Mouse (Mus musculus) kidney, embryonic 14.5 days (tissue): ENCODE results near the gene Pard3b. TPM values are rescaled to one million over a fixed set of nuclear protein-coding genes. Genes with fewer than 3 reads are reported as not detected.

Source experiments
- ATAC-seq: fragments of 200-750 bp; cut with Nextera tagmentation; 2 replicates; pipeline ENCODE4 v1.8.0; 2017; ENCODE audit warnings: moderate number of reproducible peaks, mild to moderate bottlenecking, moderate TSS enrichment, moderate library complexity; ENCODE audit not compliant: low FRiP score, low TSS enrichment
- H3K27ac ChIP-seq: fragments of 300-500 bp; sonication (generic); 2 replicates; pipeline ENCODE4 v1.5.1; 2014; ENCODE audit warnings: low read depth, mild to moderate bottlenecking, low read length, moderate library complexity, mixed read lengths
- H3K27me3 ChIP-seq: fragments of 300-500 bp; sonication (generic); 2 replicates; pipeline ENCODE4 v1.6.1; 2014; ENCODE audit warnings: mild to moderate bottlenecking, low read length; ENCODE audit not compliant: control insufficient read depth, insufficient read depth
- H3K36me3 ChIP-seq: fragments of 300-500 bp; sonication (generic); 2 replicates; pipeline ENCODE4 v1.6.1; 2014; ENCODE audit warnings: low read length, mixed read lengths; ENCODE audit not compliant: control insufficient read depth, insufficient read depth
- H3K4me1 ChIP-seq: fragments of 300-500 bp; sonication (generic); 2 replicates; pipeline ENCODE4 v1.6.1; 2014; ENCODE audit warnings: low read length, mixed read lengths; ENCODE audit not compliant: control insufficient read depth, insufficient read depth
- H3K4me2 ChIP-seq: fragments of 300-500 bp; sonication (generic); replicated peaks from 2 replicates; pipeline ENCODE4 v1.6.1; 2014; ENCODE audit warnings: low read depth, mild to moderate bottlenecking, low read length
- H3K4me3 ChIP-seq: fragments of 300-500 bp; sonication (generic); 2 replicates; pipeline ENCODE4 v1.5.1; 2014; ENCODE audit warnings: mild to moderate bottlenecking, low read length
- H3K9ac ChIP-seq: fragments of 300-500 bp; sonication (generic); 2 replicates; pipeline ENCODE4 v1.6.1; 2014; ENCODE audit warnings: low read depth, mild to moderate bottlenecking, low read length, moderate library complexity
- H3K9me3 ChIP-seq: fragments of 300-500 bp; sonication (generic); 2 replicates; pipeline ENCODE4 v1.6.1; 2016; ENCODE audit warnings: low read length; ENCODE audit not compliant: control insufficient read depth
- WGBS: fragments of 180-500 bp; shearing (Covaris S2); extraction: QIAGEN DNeasy Blood & Tissue Kit; methylation state at CpG from one replicate; pipeline ENCODE4 v1.1.7; 2014; 5-methylcytosine and 5-hydroxymethylcytosine counted together
- polyA plus RNA-seq: library from polyadenylated mRNA; unstranded; fragments of >200 nt; fragmentation: Nextera tagmentation; extraction: Ambion mirVana; gene quantifications from 2 replicates; pipeline ENCODE4 v1.2.1, GENCODE M21; 2014

Gene Pard3b
- polyA plus RNA-seq, 1 experiment from 2014 or later: 22.4 TPM

- no peaks in the 10 kb centered on the region for H3K27me3 ChIP-seq
- ATAC-seq: no peak
- H3K9ac ChIP-seq: no peak overlapping the region
- no peaks in the 10 kb centered on the region for H3K36me3 ChIP-seq
- H3K4me3 ChIP-seq: no peak overlapping the region
- H3K9me3 ChIP-seq: peaks cover 3% of the 10 kb centered on the region; the same call in 1 of the 2 replicates
- H3K4me2 ChIP-seq: no peak overlapping the region
- H3K27ac ChIP-seq: no peak overlapping the region
- 55% methylated on average over 4 of the region's 4 CpGs for WGBS
- H3K4me1 ChIP-seq: no peaks in the 10 kb centered on the region
Measured at GRCm38 (mm10) chr1:61729654-61730053, 91.0 kb downstream of the Pard3b start.

- Histone ChIP-seq H3K9ac (no peak overlapping the region), H3K27ac (no peak overlapping the region), H3K9me3 (no peaks in the 10 kb centered on the region), H3K4me2 (no peak overlapping the region), H3K36me3 (no peaks in the 10 kb centered on the region), H3K27me3 (no peaks in the 10 kb centered on the region), H3K4me3 (no peak overlapping the region), H3K4me1 (no peaks in the 10 kb centered on the region)
- ATAC-seq: no peak
- 71% methylated on average over 1 of the region's 1 CpGs for WGBS
Measured at GRCm38 (mm10) chr1:61736550-61736949, 97.9 kb downstream of the Pard3b start.

- ATAC-seq: no peak
- Histone ChIP-seq H3K27ac (no peak overlapping the region), H3K4me3 (no peak overlapping the region), H3K27me3 (no peaks in the 10 kb centered on the region), H3K9ac (no peak overlapping the region), H3K4me2 (no peak overlapping the region), H3K9me3 (no peaks in the 10 kb centered on the region), H3K36me3 (no peaks in the 10 kb centered on the region), H3K4me1 (no peaks in the 10 kb centered on the region)
Measured at GRCm38 (mm10) chr1:61742831-61743230, 104.2 kb downstream of the Pard3b start.

- Histone ChIP-seq H3K4me2 (no peak overlapping the region), H3K9me3 (no peaks in the 10 kb centered on the region), H3K27ac (no peak overlapping the region), H3K4me1 (no peaks in the 10 kb centered on the region), H3K27me3 (no peaks in the 10 kb centered on the region), H3K36me3 (no peaks in the 10 kb centered on the region), H3K9ac (no peak overlapping the region), H3K4me3 (no peak overlapping the region)
- ATAC-seq: no peak
Measured at GRCm38 (mm10) chr1:61747481-61747880, 108.9 kb downstream of the Pard3b start.

- Histone ChIP-seq H3K4me3 (no peak overlapping the region), H3K27me3 (no peaks in the 10 kb centered on the region), H3K9me3 (no peaks in the 10 kb centered on the region), H3K4me2 (no peak overlapping the region), H3K4me1 (no peaks in the 10 kb centered on the region), H3K36me3 (no peaks in the 10 kb centered on the region), H3K9ac (no peak overlapping the region), H3K27ac (no peak overlapping the region)
- no peak for ATAC-seq
- WGBS: 98% methylated on average over 1 of the region's 1 CpGs
Measured at GRCm38 (mm10) chr1:61751008-61751407, 112.4 kb downstream of the Pard3b start.

GRCm38 (mm10) chr1:61756771-61757170, 118.1 kb downstream of the Pard3b start:
- Histone ChIP-seq H3K27me3 (no peaks in the 10 kb centered on the region), H3K4me1 (no peaks in the 10 kb centered on the region), H3K4me3 (no peak overlapping the region), H3K27ac (no peak overlapping the region), H3K9ac (no peak overlapping the region), H3K4me2 (no peak overlapping the region), H3K36me3 (no peaks in the 10 kb centered on the region), H3K9me3 (no peaks in the 10 kb centered on the region)
- WGBS: 73% methylated on average over 1 of the region's 1 CpGs
- ATAC-seq: no peak

- H3K36me3 ChIP-seq: no peaks in the 10 kb centered on the region
- H3K9ac ChIP-seq: no peak overlapping the region
- H3K4me2 ChIP-seq: no peak overlapping the region
- peak; percentile 62; the same call in 1 of the 2 replicates for ATAC-seq
- H3K4me1 ChIP-seq: no peaks in the 10 kb centered on the region
- H3K27me3 ChIP-seq: no peaks in the 10 kb centered on the region
- H3K9me3 ChIP-seq: no peaks in the 10 kb centered on the region
- H3K27ac ChIP-seq: no peak overlapping the region
- no peak overlapping the region for H3K4me3 ChIP-seq
Measured at GRCm38 (mm10) chr1:61771213-61771612, 132.6 kb downstream of the Pard3b start.

- no peaks in the 10 kb centered on the region for H3K36me3 ChIP-seq
- no peaks in the 10 kb centered on the region for H3K4me1 ChIP-seq
- no peak overlapping the region for H3K9ac ChIP-seq
- H3K27ac ChIP-seq: no peak overlapping the region
- no peaks in the 10 kb centered on the region for H3K27me3 ChIP-seq
- H3K9me3 ChIP-seq: no peaks in the 10 kb centered on the region
- ATAC-seq: no peak
- no peak overlapping the region for H3K4me3 ChIP-seq
- no peak overlapping the region for H3K4me2 ChIP-seq
Measured at GRCm38 (mm10) chr1:61778731-61779130, 140.1 kb downstream of the Pard3b start.

GRCm38 (mm10) chr1:61779906-61780305, 141.3 kb downstream of the Pard3b start:
- Histone ChIP-seq H3K27me3 (no peaks in the 10 kb centered on the region), H3K4me1 (no peaks in the 10 kb centered on the region), H3K4me2 (no peak overlapping the region), H3K4me3 (no peak overlapping the region), H3K9ac (no peak overlapping the region), H3K36me3 (no peaks in the 10 kb centered on the region), H3K9me3 (no peaks in the 10 kb centered on the region), H3K27ac (no peak overlapping the region)
- WGBS: 40% methylated on average over 5 of the region's 5 CpGs
- no peak for ATAC-seq

- Histone ChIP-seq H3K4me1 (no peaks in the 10 kb centered on the region), H3K9ac (no peak overlapping the region)
Measured at GRCm38 (mm10) chr1:61796296-61796695, 157.7 kb downstream of the Pard3b start.

More at GRCm38 (mm10) chr1:61796296-61796695, 157.7 kb downstream of the Pard3b start:
- no peak overlapping the region for H3K4me3 ChIP-seq
- WGBS: 83% methylated on average over 5 of the region's 5 CpGs
- H3K27ac ChIP-seq: no peak overlapping the region
- ATAC-seq: no peak
- H3K9me3 ChIP-seq: no peaks in the 10 kb centered on the region
- H3K4me2 ChIP-seq: no peak overlapping the region
- no peaks in the 10 kb centered on the region for H3K27me3 ChIP-seq
- no peaks in the 10 kb centered on the region for H3K36me3 ChIP-seq
